Mouse (Mus musculus): ENCODE measurements around the gene 4921517D22Rik. TPM values are rescaled to one million over a fixed set of nuclear protein-coding genes. Genes with fewer than 3 reads are reported as not detected.
"Not testable (repeated sequence)": the region's sequence is repeated elsewhere in the genome, so short reads cannot be mapped to it uniquely, and the experiment has no call there.

4921517D22Rik gene
- polyA plus RNA-seq, 1 experiment from 2014 or later: not detected

DNA sequence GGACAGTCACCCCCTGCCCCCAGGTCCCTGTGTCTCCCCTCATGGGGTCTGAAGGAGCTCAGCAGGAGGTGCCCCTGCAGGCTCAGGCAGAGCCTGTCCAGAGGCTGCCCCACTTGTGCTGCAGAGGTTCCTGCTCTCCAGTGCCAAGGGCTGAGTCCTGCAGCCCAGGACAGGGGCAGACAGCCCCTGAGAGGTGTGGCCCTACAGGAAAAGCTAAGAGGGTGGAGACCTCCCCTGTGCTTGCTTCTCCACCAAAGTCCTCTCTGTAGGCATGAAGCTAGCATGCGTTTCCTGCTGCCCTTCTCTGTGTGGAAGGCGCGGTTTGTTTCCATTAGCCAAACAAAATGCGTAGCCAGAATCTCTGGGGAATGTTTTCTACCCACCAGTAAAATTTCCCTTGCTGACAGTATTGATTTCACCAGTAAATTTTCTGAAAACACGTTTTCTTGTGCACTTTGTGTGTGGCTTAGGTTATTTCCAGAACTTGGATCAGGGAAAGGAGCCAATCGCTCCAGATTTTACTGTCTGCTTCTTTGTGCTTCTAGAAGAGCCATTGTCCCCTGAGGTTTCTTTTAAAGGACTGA, 25.0 kb upstream of the 4921517D22Rik start:
- 0 out of 2 replicates have a peak overlapping the region, but pooled peaks have one; percentile 47 for H3K27ac ChIP-seq (ENCODE audit: low read length)
- H3K36me3 ChIP-seq (ENCODE audit: insufficient read depth, low read length); H3K4me3 ChIP-seq (ENCODE audit: low read depth, low read length); H3K4me1 ChIP-seq (ENCODE audit: insufficient read depth, low read depth, low read length); H3K9ac ChIP-seq (replicated peaks; ENCODE audit: low read depth); H3K27me3 ChIP-seq (replicated peaks; ENCODE audit: insufficient read depth, low read length); H3K4me2 ChIP-seq (replicated peaks; ENCODE audit: low read depth, low read length); H3K9me3 ChIP-seq (ENCODE audit: low read length): not testable (repeated sequence)
- TF ChIP-seq EP300 (IDR thresholded peaks at IDR 0.05): 0 out of 2 replicates have a peak, but pooled peaks have one; percentile 19
- WGBS: 18% methylated on average over 6 of the region's 6 CpGs
- peak; percentile 65 for DNase-seq (ENCODE audit: low spot score)
- ATAC-seq: peak; percentile 94

DNA sequence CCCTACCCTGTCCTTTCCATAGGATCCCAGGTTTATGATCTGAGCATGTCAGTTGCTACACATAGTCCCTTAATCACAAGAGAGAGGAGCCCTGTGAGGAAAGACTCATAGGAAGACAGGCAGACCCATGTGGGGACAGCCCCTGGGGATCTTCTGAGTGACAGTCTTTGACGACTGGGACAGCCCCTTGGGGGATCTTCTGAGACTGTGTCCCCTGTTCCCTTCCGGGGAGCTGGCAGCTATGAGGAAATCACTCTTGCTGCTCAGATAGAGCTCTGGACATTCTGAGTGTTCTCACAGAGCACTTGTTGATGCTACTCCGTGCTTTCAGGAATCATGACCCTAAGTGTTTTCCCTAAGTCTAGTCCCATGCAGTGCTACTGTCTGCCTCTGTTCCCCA, 19.8 kb upstream of the 4921517D22Rik start:
- WGBS: 36% methylated on average over 3 of the region's 3 CpGs
- Histone ChIP-seq H3K27me3 (replicated peaks; ENCODE audit: insufficient read depth, low read length) (no peaks in the 10 kb centered on the region), H3K27ac (ENCODE audit: low read length) (no peak overlapping the region), H3K4me3 (ENCODE audit: low read depth, low read length) (no peak overlapping the region), H3K9ac (replicated peaks; ENCODE audit: low read depth) (no peak overlapping the region), H3K4me2 (replicated peaks; ENCODE audit: low read depth, low read length) (no peak overlapping the region), H3K36me3 (ENCODE audit: insufficient read depth, low read length) (no peaks in the 10 kb centered on the region), H3K4me1 (ENCODE audit: insufficient read depth, low read depth, low read length) (no peaks in the 10 kb centered on the region), H3K9me3 (ENCODE audit: low read length) (no peaks in the 10 kb centered on the region)
- DNase-seq (ENCODE audit: low spot score) (no peak), ATAC-seq (no peak)
- TF ChIP-seq CTCF (IDR thresholded peaks at IDR 0.05) (no peak), EP300 (IDR thresholded peaks at IDR 0.05) (no peak)

DNA sequence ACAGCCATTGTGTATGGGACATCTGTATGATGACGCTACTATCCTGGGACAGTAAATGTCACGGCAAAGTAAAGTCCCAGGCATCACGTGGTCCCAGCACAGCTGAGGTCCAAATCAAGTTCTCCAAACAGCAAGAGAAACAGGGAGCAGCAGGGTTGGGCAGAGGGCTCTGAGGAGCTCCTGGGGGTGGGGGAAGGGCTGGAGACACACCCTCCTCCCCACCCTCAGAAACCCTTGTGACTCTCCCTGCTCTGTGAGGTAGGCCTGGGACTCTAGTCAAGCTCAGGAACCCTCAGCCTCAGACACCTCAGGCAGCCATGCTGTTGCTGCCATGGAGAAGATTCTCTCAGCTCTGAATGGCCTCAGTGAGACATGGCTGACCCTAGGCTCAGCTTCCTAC, 18.1 kb upstream of the 4921517D22Rik start, which contains the start of gene Spata31d1b:
Spata31d1b (plus strand) TSS at position 301 of the 400 bp plus-strand sequence.
- not testable (repeated sequence) for H3K4me3 ChIP-seq (ENCODE audit: low read depth, low read length); DNase-seq (ENCODE audit: low spot score); H3K36me3 ChIP-seq (ENCODE audit: insufficient read depth, low read length); H3K9me3 ChIP-seq (ENCODE audit: low read length); H3K4me1 ChIP-seq (ENCODE audit: insufficient read depth, low read depth, low read length); H3K4me2 ChIP-seq (replicated peaks; ENCODE audit: low read depth, low read length); H3K27ac ChIP-seq (ENCODE audit: low read length); H3K9ac ChIP-seq (replicated peaks; ENCODE audit: low read depth); ATAC-seq; H3K27me3 ChIP-seq (replicated peaks; ENCODE audit: insufficient read depth, low read length)
- 59% methylated on average over 3 of the region's 3 CpGs for WGBS

DNA sequence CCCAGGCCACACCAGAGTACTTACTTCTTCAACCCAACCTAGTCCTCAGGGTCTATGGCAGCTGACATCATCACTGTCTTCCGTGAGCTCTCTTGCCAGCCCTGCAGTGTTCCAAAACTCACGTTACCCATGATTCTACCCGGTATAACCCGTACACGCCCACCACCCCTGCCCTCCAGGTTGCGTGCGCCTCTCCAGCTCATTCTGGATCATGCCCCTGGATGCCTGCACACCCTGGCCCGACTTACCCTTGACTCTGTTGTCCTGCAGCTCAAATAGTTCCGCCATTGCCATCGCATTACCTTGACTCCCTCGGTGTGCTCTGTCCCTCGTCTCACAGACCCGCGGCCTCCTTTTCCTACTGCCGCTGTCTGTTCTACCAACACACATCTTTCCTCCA, 16.3 kb upstream of the 4921517D22Rik start, which contains the start of gene Spata31d1a:
Spata31d1a (minus strand) TSS at position 101 of the 400 bp plus-strand sequence.
- Histone ChIP-seq H3K36me3 (ENCODE audit: insufficient read depth, low read length) (no peaks in the 10 kb centered on the region), H3K4me1 (ENCODE audit: insufficient read depth, low read depth, low read length) (no peaks in the 10 kb centered on the region), H3K4me3 (ENCODE audit: low read depth, low read length) (no peak within 1 kb of the TSS), H3K27me3 (replicated peaks; ENCODE audit: insufficient read depth, low read length) (no peaks in the 10 kb centered on the region), H3K4me2 (replicated peaks; ENCODE audit: low read depth, low read length) (no peak within 1 kb of the TSS), H3K27ac (ENCODE audit: low read length) (no peak within 1 kb of the TSS), H3K9ac (replicated peaks; ENCODE audit: low read depth) (no peak within 1 kb of the TSS), H3K9me3 (ENCODE audit: low read length) (no peaks in the 10 kb centered on the region)
- TF ChIP-seq EP300 (IDR thresholded peaks at IDR 0.05): no peak
- no peak for TF ChIP-seq CTCF (IDR thresholded peaks at IDR 0.05)
- DNase-seq (ENCODE audit: low spot score) (no peak), ATAC-seq (no peak)
- WGBS: 86% methylated on average over 15 of the region's 15 CpGs

GRCm38 (mm10) chr13:59704562-59704961, 10.7 kb upstream of the 4921517D22Rik start:
- DNase-seq (ENCODE audit: low spot score) (peak; percentile 77), ATAC-seq (peak; percentile 80)
- 20% methylated on average over 12 of the region's 12 CpGs for WGBS
- Histone ChIP-seq H3K4me2 (replicated peaks; ENCODE audit: low read depth, low read length) (peak overlapping the region; percentile 32), H3K36me3 (ENCODE audit: insufficient read depth, low read length) (no peaks in the 10 kb centered on the region), H3K27me3 (replicated peaks; ENCODE audit: insufficient read depth, low read length) (no peaks in the 10 kb centered on the region), H3K9ac (replicated peaks; ENCODE audit: low read depth) (no peak overlapping the region), H3K9me3 (ENCODE audit: low read length) (no peaks in the 10 kb centered on the region), H3K4me1 (ENCODE audit: insufficient read depth, low read depth, low read length) (peaks cover 5% of the 10 kb centered on the region; the same call in 1 of the 2 replicates), H3K4me3 (ENCODE audit: low read depth, low read length) (no peak overlapping the region), H3K27ac (ENCODE audit: low read length) (no peak overlapping the region)
- TF ChIP-seq EP300 (IDR thresholded peaks at IDR 0.05): peak; percentile 59; the same call in 1 of the 2 replicates
- peak; percentile 72 for TF ChIP-seq CTCF (IDR thresholded peaks at IDR 0.05)

DNA sequence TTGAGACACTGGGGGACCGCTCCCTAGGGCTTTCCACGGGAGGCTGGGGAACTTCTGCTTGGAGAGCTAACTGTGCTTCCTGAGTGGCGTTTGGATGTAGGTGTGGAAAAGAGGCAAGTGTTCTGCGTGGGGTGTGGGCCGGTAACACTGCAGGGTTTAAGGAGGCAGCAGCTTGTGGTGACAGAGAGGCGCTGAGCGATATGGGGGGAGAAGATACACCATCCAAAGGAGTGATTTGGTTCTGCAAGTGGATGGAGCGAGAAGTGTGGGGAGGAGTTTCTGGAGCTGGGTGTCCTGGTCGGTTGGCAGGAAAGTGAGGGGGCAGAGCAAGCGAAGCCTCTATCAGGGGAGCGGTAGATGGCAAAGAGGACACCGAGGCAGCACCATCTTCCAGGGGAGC, 9.6 kb upstream of the 4921517D22Rik start:
- ATAC-seq: no peak

DNA sequence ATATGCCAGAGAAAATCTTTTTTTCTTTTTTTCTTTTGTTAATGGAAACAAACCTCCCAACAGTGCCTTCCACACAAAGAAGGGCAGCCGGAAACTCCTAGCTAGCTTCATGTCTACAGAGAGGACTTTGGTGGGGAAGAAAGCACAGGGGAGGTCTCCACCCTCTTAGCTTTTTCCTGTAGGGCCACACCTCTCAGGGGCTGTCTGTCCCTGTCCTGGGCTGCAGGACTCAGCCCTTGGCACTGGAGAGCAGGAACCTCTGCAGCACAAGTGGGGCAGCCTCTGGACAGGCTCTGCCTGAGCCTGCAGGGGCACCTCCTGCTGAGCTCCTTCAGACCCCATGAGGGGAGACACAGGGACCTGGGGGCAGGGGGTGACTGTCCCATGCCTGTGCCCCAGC, 6.2 kb upstream of the 4921517D22Rik start:
- H3K9ac ChIP-seq (replicated peaks; ENCODE audit: low read depth); H3K4me3 ChIP-seq (ENCODE audit: low read depth, low read length); H3K4me2 ChIP-seq (replicated peaks; ENCODE audit: low read depth, low read length); H3K4me1 ChIP-seq (ENCODE audit: insufficient read depth, low read depth, low read length); H3K9me3 ChIP-seq (ENCODE audit: low read length); H3K27me3 ChIP-seq (replicated peaks; ENCODE audit: insufficient read depth, low read length); H3K27ac ChIP-seq (ENCODE audit: low read length); H3K36me3 ChIP-seq (ENCODE audit: insufficient read depth, low read length): not testable (repeated sequence)
- 57% methylated on average over 1 of the region's 1 CpGs for WGBS
- DNase-seq (ENCODE audit: low spot score): peak; percentile 26
- peak; percentile 70 for ATAC-seq

More for the DNA sequence above, 9.6 kb upstream of the 4921517D22Rik start:
- no peak for DNase-seq (ENCODE audit: low spot score)
- no peak overlapping the region for H3K27ac ChIP-seq (ENCODE audit: low read length)
- WGBS: 73% methylated on average over 12 of the region's 12 CpGs
- no peak overlapping the region for H3K9ac ChIP-seq (replicated peaks; ENCODE audit: low read depth)
- no peaks in the 10 kb centered on the region for H3K36me3 ChIP-seq (ENCODE audit: insufficient read depth, low read length)
- H3K4me2 ChIP-seq (replicated peaks; ENCODE audit: low read depth, low read length): no peak overlapping the region
- no peak overlapping the region for H3K4me3 ChIP-seq (ENCODE audit: low read depth, low read length)
- no peak for TF ChIP-seq CTCF (IDR thresholded peaks at IDR 0.05)
- no peak for TF ChIP-seq EP300 (IDR thresholded peaks at IDR 0.05)
- no peaks in the 10 kb centered on the region for H3K27me3 ChIP-seq (replicated peaks; ENCODE audit: insufficient read depth, low read length)
- no peaks in the 10 kb centered on the region for H3K9me3 ChIP-seq (ENCODE audit: low read length)
- peaks cover 5% of the 10 kb centered on the region; the same call in 1 of the 2 replicates for H3K4me1 ChIP-seq (ENCODE audit: insufficient read depth, low read depth, low read length)
